Mouse (Mus musculus): ENCODE data around the gene Brdt. TPM values are rescaled to one million over a fixed set of nuclear protein-coding genes. Genes with fewer than 3 reads are reported as not detected.
"Not testable (repeated sequence)": the region's sequence is repeated elsewhere in the genome, so short reads cannot be mapped to it uniquely, and the experiment has no call there.

Brdt gene
- polyA plus RNA-seq, 1 experiment from 2014 or later, result 1.0 TPM

DNA sequence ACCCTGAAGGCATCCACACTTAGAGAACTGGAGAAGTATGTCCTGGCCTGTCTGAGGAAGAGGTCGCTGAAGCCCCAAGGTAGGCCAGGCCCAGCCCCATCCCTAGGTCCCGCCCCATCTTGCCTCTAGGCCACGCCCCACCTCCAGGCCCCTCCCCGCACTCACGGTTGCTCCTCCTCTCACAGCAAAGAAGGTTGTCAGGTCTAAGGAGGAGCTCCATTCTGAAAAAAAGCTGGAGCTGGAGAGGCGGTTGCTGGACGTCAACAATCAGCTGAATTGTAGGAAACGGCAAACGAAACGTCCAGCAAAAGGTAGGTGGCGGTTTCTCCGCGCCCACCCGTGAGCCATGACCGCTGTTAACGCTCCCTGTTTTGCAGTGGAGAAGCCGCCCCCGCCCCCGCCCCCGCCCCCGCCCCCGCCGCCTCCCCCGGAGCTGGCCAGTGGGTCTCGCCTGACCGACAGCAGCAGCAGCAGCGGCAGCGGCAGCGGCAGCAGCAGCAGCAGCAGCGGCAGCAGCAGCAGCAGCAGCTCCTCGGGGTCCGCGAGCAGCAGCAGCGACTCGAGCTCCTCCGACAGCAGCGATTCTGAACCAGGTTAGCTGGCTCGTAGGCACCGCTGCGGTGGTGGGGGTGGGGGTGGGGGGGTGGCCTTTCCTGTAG lies 28.6 kb downstream of the Brdt start:
- Histone ChIP-seq H3K9ac (ENCODE audit: low read depth, low read length) (peak overlapping the region; percentile 72), H3K9me3 (ENCODE audit: control insufficient read depth, low read length) (no peaks in the 10 kb centered on the region), H3K27ac (ENCODE audit: low read length) (peak overlapping the region; percentile 61), H3K36me3 (ENCODE audit: control insufficient read depth, insufficient read depth, low read length) (no peaks in the 10 kb centered on the region), H3K4me2 (ENCODE audit: low read depth, low read length) (peak overlapping the region; percentile 39), H3K27me3 (replicated peaks; ENCODE audit: control insufficient read depth, insufficient read depth, low read length) (no peaks in the 10 kb centered on the region), H3K4me3 (ENCODE audit: low read length) (peak overlapping the region; percentile 64), H3K4me1 (ENCODE audit: control insufficient read depth, insufficient read depth, low read length) (no peaks in the 10 kb centered on the region)
- ATAC-seq, result peak; percentile 100
- WGBS, result under 1% methylated on average over 36 of the region's 40 CpGs

- H3K27me3 ChIP-seq (replicated peaks; ENCODE audit: control insufficient read depth, insufficient read depth, low read length), result no peaks in the 10 kb centered on the region
- H3K4me3 ChIP-seq (ENCODE audit: low read length), result peak overlapping the region; percentile 64
- H3K4me1 ChIP-seq (ENCODE audit: control insufficient read depth, insufficient read depth, low read length), result no peaks in the 10 kb centered on the region
- H3K4me2 ChIP-seq (ENCODE audit: low read depth, low read length), result peak overlapping the region; percentile 39
- H3K36me3 ChIP-seq (ENCODE audit: control insufficient read depth, insufficient read depth, low read length), result no peaks in the 10 kb centered on the region
- no peaks in the 10 kb centered on the region for H3K9me3 ChIP-seq (ENCODE audit: control insufficient read depth, low read length)
- 28% methylated on average over 9 of the region's 9 CpGs for WGBS
- H3K27ac ChIP-seq (ENCODE audit: low read length), result no peak overlapping the region; the same call in 1 of the 2 replicates
- H3K9ac ChIP-seq (ENCODE audit: low read depth, low read length), result peak overlapping the region; percentile 72
- ATAC-seq, result no peak
Measured at GRCm38 (mm10) chr5:107360054-107360730, 29.2 kb downstream of the Brdt start.

DNA sequence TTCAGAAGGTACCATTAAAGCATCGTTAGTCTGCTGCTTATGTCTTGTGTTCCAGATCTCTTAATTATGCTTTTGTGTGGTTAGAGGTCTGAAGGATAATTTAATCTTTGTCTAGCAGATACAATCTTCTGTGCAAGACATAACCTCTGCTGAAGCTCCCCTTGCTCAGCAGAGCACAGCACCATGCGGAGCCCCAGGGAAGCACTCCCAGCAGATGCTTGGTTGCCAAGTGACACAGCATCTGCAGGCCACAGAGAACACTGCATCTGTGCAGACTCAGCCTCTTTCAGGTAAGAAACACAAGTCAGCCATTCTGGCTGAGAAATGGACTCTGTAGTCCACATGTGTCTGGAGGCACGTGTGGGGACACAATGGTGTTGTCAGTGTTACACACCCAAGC lies 39.1 kb downstream of the Brdt start:
- Histone ChIP-seq H3K4me2 (ENCODE audit: low read depth, low read length) (no peak overlapping the region), H3K4me1 (ENCODE audit: control insufficient read depth, insufficient read depth, low read length) (no peaks in the 10 kb centered on the region), H3K4me3 (ENCODE audit: low read length) (no peak overlapping the region), H3K36me3 (ENCODE audit: control insufficient read depth, insufficient read depth, low read length) (no peaks in the 10 kb centered on the region), H3K27ac (ENCODE audit: low read length) (no peak overlapping the region), H3K9ac (ENCODE audit: low read depth, low read length) (no peak overlapping the region), H3K27me3 (replicated peaks; ENCODE audit: control insufficient read depth, insufficient read depth, low read length) (no peaks in the 10 kb centered on the region), H3K9me3 (ENCODE audit: control insufficient read depth, low read length) (no peaks in the 10 kb centered on the region)
- no peak for ATAC-seq
- 72% methylated on average over 3 of the region's 3 CpGs for WGBS

DNA sequence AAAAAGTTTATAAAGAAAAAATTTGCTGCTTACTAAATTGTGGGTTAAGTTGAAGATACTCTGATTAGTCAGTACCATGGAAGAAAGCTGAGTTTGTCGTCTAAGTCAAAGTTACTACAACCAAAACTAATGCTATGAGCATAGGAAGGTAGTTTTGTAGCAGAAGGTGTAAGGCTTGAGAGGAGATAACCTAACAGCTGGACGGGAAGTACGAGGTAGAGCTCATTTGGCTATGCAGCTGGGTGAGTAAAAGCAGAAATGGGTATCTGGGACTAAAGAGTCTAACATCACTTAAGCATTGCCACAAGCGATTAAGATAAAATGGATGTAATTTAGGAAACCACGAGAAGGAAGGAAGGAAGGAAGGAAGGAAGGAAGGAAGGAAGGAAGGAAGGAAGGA lies 40.4 kb downstream of the Brdt start:
- Histone ChIP-seq H3K36me3 (ENCODE audit: control insufficient read depth, insufficient read depth, low read length) (no peaks in the 10 kb centered on the region), H3K27me3 (replicated peaks; ENCODE audit: control insufficient read depth, insufficient read depth, low read length) (no peaks in the 10 kb centered on the region), H3K27ac (ENCODE audit: low read length) (no peak overlapping the region), H3K4me2 (ENCODE audit: low read depth, low read length) (no peak overlapping the region), H3K9ac (ENCODE audit: low read depth, low read length) (no peak overlapping the region), H3K4me1 (ENCODE audit: control insufficient read depth, insufficient read depth, low read length) (no peaks in the 10 kb centered on the region), H3K9me3 (ENCODE audit: control insufficient read depth, low read length) (no peaks in the 10 kb centered on the region), H3K4me3 (ENCODE audit: low read length) (no peak overlapping the region)
- ATAC-seq, result no peak
- 86% methylated on average over 5 of the region's 5 CpGs for WGBS

DNA sequence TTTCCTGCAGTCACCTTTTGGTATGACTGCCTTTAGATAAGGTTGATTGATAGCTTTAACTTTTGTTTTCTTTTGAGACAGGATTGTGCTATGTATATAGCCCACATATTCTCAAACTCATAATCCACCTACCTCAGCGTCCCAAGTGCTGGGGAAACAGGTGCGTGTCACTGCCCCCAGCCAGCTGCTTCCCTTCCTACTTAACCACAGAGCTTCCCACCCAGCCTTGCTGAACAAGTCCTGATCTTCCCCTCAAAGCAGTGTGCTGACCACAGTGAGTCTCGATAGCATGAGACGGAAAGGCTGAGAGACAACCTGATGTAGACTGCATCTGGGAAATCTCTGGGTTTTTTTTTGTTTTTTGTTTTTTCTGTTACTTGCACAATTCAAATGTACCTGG lies 42.3 kb downstream of the Brdt start:
- H3K27me3 ChIP-seq (replicated peaks; ENCODE audit: control insufficient read depth, insufficient read depth, low read length), result no peaks in the 10 kb centered on the region
- H3K36me3 ChIP-seq (ENCODE audit: control insufficient read depth, insufficient read depth, low read length), result no peaks in the 10 kb centered on the region
- no peak overlapping the region for H3K4me2 ChIP-seq (ENCODE audit: low read depth, low read length)
- ATAC-seq, result no peak
- H3K27ac ChIP-seq (ENCODE audit: low read length), result no peak overlapping the region
- H3K9me3 ChIP-seq (ENCODE audit: control insufficient read depth, low read length), result no peaks in the 10 kb centered on the region
- H3K4me3 ChIP-seq (ENCODE audit: low read length), result no peak overlapping the region
- H3K9ac ChIP-seq (ENCODE audit: low read depth, low read length), result no peak overlapping the region
- no peaks in the 10 kb centered on the region for H3K4me1 ChIP-seq (ENCODE audit: control insufficient read depth, insufficient read depth, low read length)
- 69% methylated on average over 4 of the region's 4 CpGs for WGBS

DNA sequence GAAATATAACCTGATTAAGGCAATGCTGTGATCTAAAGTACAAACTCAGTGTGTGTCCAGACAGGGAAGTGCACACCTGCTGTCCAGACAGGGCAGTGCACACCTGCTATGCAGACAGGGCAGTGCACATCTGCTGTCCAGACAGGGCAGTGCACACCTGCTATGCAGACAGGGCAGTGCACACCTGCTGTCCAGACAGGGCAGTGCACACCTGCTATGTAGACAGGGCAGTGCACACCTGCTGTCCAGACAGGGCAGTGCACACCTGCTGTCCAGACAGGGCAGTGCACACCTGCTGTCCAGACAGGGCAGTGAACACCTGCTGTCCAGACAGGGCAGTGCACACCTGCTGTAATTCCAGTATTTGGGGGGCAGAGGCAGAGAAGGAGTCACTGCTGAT lies 55.5 kb downstream of the Brdt start:
- not testable (repeated sequence) for ATAC-seq; H3K36me3 ChIP-seq (ENCODE audit: control insufficient read depth, insufficient read depth, low read length); H3K27ac ChIP-seq (ENCODE audit: low read length); H3K4me1 ChIP-seq (ENCODE audit: control insufficient read depth, insufficient read depth, low read length); H3K4me3 ChIP-seq (ENCODE audit: low read length); H3K4me2 ChIP-seq (ENCODE audit: low read depth, low read length); H3K27me3 ChIP-seq (replicated peaks; ENCODE audit: control insufficient read depth, insufficient read depth, low read length); H3K9me3 ChIP-seq (ENCODE audit: control insufficient read depth, low read length); H3K9ac ChIP-seq (ENCODE audit: low read depth, low read length)

DNA sequence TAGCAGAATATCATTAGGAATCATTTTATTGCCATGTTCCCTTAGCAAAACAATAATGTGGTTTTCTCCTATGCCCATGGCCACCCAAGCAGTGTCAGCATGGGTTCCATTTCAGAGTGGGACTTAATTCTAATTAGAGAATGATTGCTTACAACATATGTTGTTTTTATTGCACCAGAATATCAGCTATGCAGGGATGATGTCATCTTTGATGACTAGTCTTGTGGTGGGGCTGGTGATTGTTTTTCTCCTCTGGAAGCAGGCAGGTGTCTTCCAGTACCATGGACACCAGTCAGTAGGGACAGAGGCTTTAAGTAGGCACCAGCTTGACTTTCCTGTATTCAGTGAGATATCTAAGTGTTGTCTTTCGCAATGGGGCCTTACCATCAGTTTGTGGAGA lies 56.8 kb downstream of the Brdt start:
- ATAC-seq, result no peak
- no peaks in the 10 kb centered on the region for H3K4me1 ChIP-seq (ENCODE audit: control insufficient read depth, insufficient read depth, low read length)

DNA sequence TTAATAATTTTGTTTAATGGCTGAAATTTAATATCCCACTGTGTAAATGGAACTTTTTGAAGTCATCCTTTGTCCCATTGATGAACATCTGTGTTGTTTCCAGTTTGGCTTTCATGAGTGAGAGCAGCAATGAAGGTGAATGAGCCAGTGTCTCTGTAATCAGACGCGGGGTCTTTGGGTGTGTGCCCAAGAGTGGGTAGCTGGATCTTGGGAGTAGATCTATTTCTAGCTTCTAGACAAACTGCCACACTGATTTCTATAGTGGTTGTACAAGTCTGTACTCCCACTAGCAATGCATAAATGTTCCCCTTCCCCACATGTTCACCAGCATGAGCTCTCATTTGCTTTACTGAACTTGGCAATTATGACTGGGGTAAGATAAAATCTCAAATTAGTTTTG lies 58.4 kb downstream of the Brdt start:
- Histone ChIP-seq H3K36me3 (ENCODE audit: control insufficient read depth, insufficient read depth, low read length) (no peaks in the 10 kb centered on the region), H3K27me3 (replicated peaks; ENCODE audit: control insufficient read depth, insufficient read depth, low read length) (no peaks in the 10 kb centered on the region), H3K4me2 (ENCODE audit: low read depth, low read length) (no peak overlapping the region), H3K9ac (ENCODE audit: low read depth, low read length) (no peak overlapping the region), H3K4me1 (ENCODE audit: control insufficient read depth, insufficient read depth, low read length) (no peaks in the 10 kb centered on the region), H3K27ac (ENCODE audit: low read length) (no peak overlapping the region), H3K4me3 (ENCODE audit: low read length) (no peak overlapping the region), H3K9me3 (ENCODE audit: control insufficient read depth, low read length) (no peaks in the 10 kb centered on the region)
- WGBS, result 93% methylated on average over 2 of the region's 2 CpGs
- ATAC-seq, result no peak

More for the DNA sequence above, 56.8 kb downstream of the Brdt start:
- no peak overlapping the region for H3K27ac ChIP-seq (ENCODE audit: low read length)
- H3K36me3 ChIP-seq (ENCODE audit: control insufficient read depth, insufficient read depth, low read length), result no peaks in the 10 kb centered on the region
- H3K27me3 ChIP-seq (replicated peaks; ENCODE audit: control insufficient read depth, insufficient read depth, low read length), result no peaks in the 10 kb centered on the region
- H3K4me2 ChIP-seq (ENCODE audit: low read depth, low read length), result no peak overlapping the region
- no peak overlapping the region for H3K4me3 ChIP-seq (ENCODE audit: low read length)
- 91% methylated on average over 1 of the region's 1 CpGs for WGBS
- no peaks in the 10 kb centered on the region for H3K9me3 ChIP-seq (ENCODE audit: control insufficient read depth, low read length)
- no peak overlapping the region for H3K9ac ChIP-seq (ENCODE audit: low read depth, low read length)

- Histone ChIP-seq H3K27ac (ENCODE audit: low read length) (no peak overlapping the region), H3K9ac (ENCODE audit: low read depth, low read length) (no peak overlapping the region), H3K27me3 (replicated peaks; ENCODE audit: control insufficient read depth, insufficient read depth, low read length) (no peaks in the 10 kb centered on the region), H3K4me2 (ENCODE audit: low read depth, low read length) (no peak overlapping the region), H3K36me3 (ENCODE audit: control insufficient read depth, insufficient read depth, low read length) (no peaks in the 10 kb centered on the region), H3K4me3 (ENCODE audit: low read length) (no peak overlapping the region), H3K9me3 (ENCODE audit: control insufficient read depth, low read length) (no peaks in the 10 kb centered on the region), H3K4me1 (ENCODE audit: control insufficient read depth, insufficient read depth, low read length) (no peaks in the 10 kb centered on the region)
- no peak for ATAC-seq
- 76% methylated on average over 2 of the region's 2 CpGs for WGBS
Measured at GRCm38 (mm10) chr5:107394437-107394836, 63.5 kb downstream of the Brdt start.

Data from intestine, embryonic 16.5 days (tissue).